Mouse (Mus musculus) G1E-ER4 (cell line): ENCODE measurements around the gene 1700008O03Rik. TPM values are rescaled to one million over a fixed set of nuclear protein-coding genes. Genes with fewer than 3 reads are reported as not detected.

ENCODE experiments used
- GATA1 ChIP-seq: IDR thresholded peaks from one replicate; pipeline ENCODE4 v1.8.0; 2012; ENCODE audit warnings: low read length, inconsistent platforms
- polyA plus RNA-seq: library from polyadenylated mRNA; stranded (reverse); fragments of >175 nt; gene quantifications from 2 replicates; pipeline ENCODE4 v1.2.3, GENCODE M21; 2012

Gene 1700008O03Rik
- polyA plus RNA-seq, 1 experiment = 0.64 TPM

GRCm38 (mm10) chr7:44358012-44358411 lies 27.6 kb downstream of the 1700008O03Rik start:
- TF ChIP-seq GATA1 = no peak

- TF ChIP-seq GATA1 = no peak
These were observed 28.1 kb downstream of the 1700008O03Rik start for GRCm38 (mm10) chr7:44357531-44357930.

- no peak for TF ChIP-seq GATA1
These were observed 28.8 kb downstream of the 1700008O03Rik start for GRCm38 (mm10) chr7:44356590-44357481.

GRCm38 (mm10) chr7:44355411-44355810 lies 30.2 kb downstream of the 1700008O03Rik start:
- no peak for TF ChIP-seq GATA1

GRCm38 (mm10) chr7:44353601-44354340 lies 31.8 kb downstream of the 1700008O03Rik start:
- no peak for TF ChIP-seq GATA1

GRCm38 (mm10) chr7:44352750-44353600 lies 32.6 kb downstream of the 1700008O03Rik start:
- TF ChIP-seq GATA1 = no peak

- TF ChIP-seq GATA1 = no peak
These were observed 33.5 kb downstream of the 1700008O03Rik start for GRCm38 (mm10) chr7:44351881-44352749.

GRCm38 (mm10) chr7:44350957-44351711 lies 34.5 kb downstream of the 1700008O03Rik start:
- no peak for TF ChIP-seq GATA1

- no peak for TF ChIP-seq GATA1
These were observed 36.6 kb downstream of the 1700008O03Rik start for GRCm38 (mm10) chr7:44349043-44349442.

GRCm38 (mm10) chr7:44344622-44345021 lies 41.0 kb downstream of the 1700008O03Rik start:
- no peak for TF ChIP-seq GATA1

GRCm38 (mm10) chr7:44343459-44344015 lies 42.1 kb downstream of the 1700008O03Rik start:
- TF ChIP-seq GATA1 = no peak

- no peak for TF ChIP-seq GATA1
These were observed 43.9 kb downstream of the 1700008O03Rik start for GRCm38 (mm10) chr7:44341714-44342113.

- TF ChIP-seq GATA1 = no peak
These were observed 44.5 kb downstream of the 1700008O03Rik start for GRCm38 (mm10) chr7:44341119-44341518.
